Mouse (Mus musculus) small intestine, adult 2 months (tissue): ENCODE measurements around the gene Atg2b.

Experiments
- CTCF ChIP-seq: fragments of 200-500 bp; IDR thresholded peaks from 2 replicates; pipeline ENCODE4 v1.5.1; 2012; ENCODE audit warnings: low read depth, mild to moderate bottlenecking, control low read depth, inconsistent platforms, low read length, moderate library complexity, mixed read lengths; ENCODE audit not compliant: insufficient replicate concordance, insufficient read length; ENCODE audit errors: extremely low read depth
- POLR2A ChIP-seq: fragments of 200-500 bp; IDR thresholded peaks from 2 replicates; pipeline ENCODE4 v1.6.1; 2012; ENCODE audit warnings: low read depth, mild to moderate bottlenecking, control low read depth, inconsistent platforms, low read length, moderate library complexity

- no peak for TF ChIP-seq CTCF
- no peak for TF ChIP-seq POLR2A
Observed at GRCm38 (mm10) chr12:105571867-105572266, 113.1 kb downstream of the Atg2b start.
